Comparison of ENCODE assay signal across 25 mouse cellular contexts in the genomic region with DNA sequence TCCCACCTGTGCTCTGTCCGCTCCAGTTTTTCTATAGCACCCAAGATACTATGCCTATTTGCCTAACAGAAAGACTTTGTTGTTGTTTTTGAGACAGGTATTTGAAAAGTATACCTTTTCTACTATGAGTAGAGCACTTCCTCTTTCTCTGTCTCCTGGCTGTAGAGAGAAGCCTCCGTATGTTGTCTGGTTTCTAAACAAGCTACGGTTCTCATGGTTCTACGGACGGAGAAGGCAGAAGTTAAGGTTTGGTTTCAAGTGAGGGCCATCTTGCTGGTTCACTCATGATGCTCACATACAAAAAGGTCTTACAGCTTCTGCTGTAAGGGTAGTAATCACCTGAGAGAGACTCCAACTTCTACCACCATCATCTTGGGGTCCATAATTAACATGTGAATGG.
"Had no signal": no experiment of that assay in that cellular context is flagged by ENCODE, and none has a peak within 500 bp of the region (broad histone marks: within the 10 kb centered on the region; RNA-seq: fewer than 3 reads in every experiment).

No protein-coding gene starts in this region.

- H3K27ac ChIP-seq: heart, embryonic 13.5 days; heart, embryonic 15.5 days; hindbrain, embryonic 13.5 days; intestine, embryonic 15.5 days; kidney, embryonic 15.5 days; kidney, postnatal 0 days; limb, embryonic 13.5 days; limb, embryonic 15.5 days; liver, embryonic 12.5 days had no signal

- H3K27me3 ChIP-seq: heart, embryonic 13.5 days; heart, embryonic 15.5 days; hindbrain, embryonic 13.5 days; intestine, embryonic 15.5 days; kidney, embryonic 15.5 days; limb, embryonic 13.5 days; limb, embryonic 15.5 days; liver, embryonic 12.5 days had no signal

- H3K36me3 ChIP-seq: heart, embryonic 13.5 days; heart, embryonic 15.5 days; hindbrain, embryonic 13.5 days; intestine, embryonic 15.5 days; kidney, embryonic 15.5 days; limb, embryonic 13.5 days; limb, embryonic 15.5 days; liver, embryonic 12.5 days had no signal

- DNase-seq: gastrocnemius, postnatal 14 days; gastrocnemius, postnatal 36 days; heart, adult 18-20 months; heart, postnatal 14 days; heart, postnatal 36 days; kidney, adult 18-20 months; kidney, adult 8-10 months; kidney, postnatal 14 days; kidney, postnatal 36 days; layer of hippocampus, adult 9-11 months; layer of hippocampus, postnatal 36 days; left cerebral cortex, postnatal 4 days had no signal

- ATAC-seq: hindbrain, embryonic 16.5 days; inflammation-experienced regulatory T-cells, adult 6 months; intestine, embryonic 15.5 days; intestine, postnatal 0 days; liver, embryonic 12.5 days had no signal

- H3K4me1 ChIP-seq: heart, embryonic 15.5 days; hindbrain, embryonic 13.5 days; intestine, embryonic 15.5 days; limb, embryonic 13.5 days; limb, embryonic 15.5 days; liver, embryonic 12.5 days had no signal

- H3K9ac ChIP-seq: heart, embryonic 13.5 days; heart, embryonic 15.5 days; hindbrain, embryonic 13.5 days; intestine, embryonic 15.5 days; kidney, embryonic 15.5 days; limb, embryonic 13.5 days; limb, embryonic 15.5 days; liver, embryonic 12.5 days had no signal

- H3K4me3 ChIP-seq: heart, embryonic 13.5 days; heart, embryonic 15.5 days; hindbrain, embryonic 13.5 days; intestine, embryonic 15.5 days; kidney, embryonic 15.5 days; limb, embryonic 13.5 days; limb, embryonic 15.5 days; liver, embryonic 12.5 days had no signal

- H3K9me3 ChIP-seq: heart, embryonic 13.5 days; heart, embryonic 15.5 days; hindbrain, embryonic 13.5 days; intestine, embryonic 15.5 days; kidney, embryonic 15.5 days; limb, embryonic 13.5 days; limb, embryonic 15.5 days; liver, embryonic 12.5 days had no signal

- H3K4me2 ChIP-seq: heart, embryonic 11.5 days; heart, embryonic 13.5 days; heart, embryonic 15.5 days; hindbrain, embryonic 13.5 days; intestine, embryonic 15.5 days; kidney, embryonic 15.5 days; limb, embryonic 13.5 days; limb, embryonic 15.5 days; liver, embryonic 12.5 days had no signal
